Mouse (Mus musculus) heart, adult 9 months (tissue): ENCODE data around the gene Mre11a.

ENCODE experiments used
- DNase-seq, 2 experiments: peaks; one replicate each; pipeline ENCODE4 v3.0.0; 2022; ENCODE audit warnings: low spot score in 2 of 2

The Mre11a gene

DNA sequence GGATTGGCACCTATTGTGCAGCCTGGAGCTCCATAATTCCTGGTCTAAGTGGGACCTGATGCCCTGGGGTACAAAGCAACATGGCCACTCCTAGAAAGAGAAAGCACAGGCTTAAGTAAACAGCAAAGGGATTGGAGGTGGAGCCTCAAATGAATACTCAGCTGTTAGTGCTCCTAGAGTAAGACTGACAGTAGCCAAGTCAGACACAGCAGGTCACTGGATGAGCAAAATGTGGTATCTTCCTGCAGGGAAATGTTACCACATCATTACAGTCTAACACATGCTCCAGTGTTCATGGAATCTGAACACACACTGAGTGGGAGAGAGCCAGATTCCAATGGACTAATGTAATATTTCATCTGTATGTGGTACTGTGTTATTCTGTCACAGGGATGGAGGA is 36.9 kb downstream of the Mre11a start:
- no peak for DNase-seq

GRCm38 (mm10) chr9:14824840-14825239 is 40.4 kb downstream of the Mre11a start:
- DNase-seq, result no peak

GRCm38 (mm10) chr9:14827875-14828274 is 43.4 kb downstream of the Mre11a start:
- no peak for DNase-seq

DNA sequence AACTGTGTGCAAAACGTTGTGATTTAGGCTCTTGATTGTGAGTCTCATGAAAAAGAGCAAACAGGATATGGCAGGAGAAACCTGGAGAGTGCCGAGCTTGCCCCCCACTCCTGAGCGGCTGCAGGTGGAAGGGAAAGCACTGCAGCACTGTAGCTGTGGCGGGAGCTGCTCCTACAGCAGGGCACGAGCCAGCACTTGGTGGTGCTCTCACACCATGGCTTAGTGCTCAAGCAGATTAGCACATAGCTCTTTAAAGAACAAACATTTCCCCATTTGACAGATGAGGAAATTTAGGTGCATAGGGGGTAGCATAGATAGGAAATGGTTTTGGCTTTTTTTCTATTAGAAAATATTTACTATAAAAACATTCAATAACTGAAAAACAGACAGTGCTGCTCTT is 47.6 kb downstream of the Mre11a start:
- no peak for DNase-seq

DNA sequence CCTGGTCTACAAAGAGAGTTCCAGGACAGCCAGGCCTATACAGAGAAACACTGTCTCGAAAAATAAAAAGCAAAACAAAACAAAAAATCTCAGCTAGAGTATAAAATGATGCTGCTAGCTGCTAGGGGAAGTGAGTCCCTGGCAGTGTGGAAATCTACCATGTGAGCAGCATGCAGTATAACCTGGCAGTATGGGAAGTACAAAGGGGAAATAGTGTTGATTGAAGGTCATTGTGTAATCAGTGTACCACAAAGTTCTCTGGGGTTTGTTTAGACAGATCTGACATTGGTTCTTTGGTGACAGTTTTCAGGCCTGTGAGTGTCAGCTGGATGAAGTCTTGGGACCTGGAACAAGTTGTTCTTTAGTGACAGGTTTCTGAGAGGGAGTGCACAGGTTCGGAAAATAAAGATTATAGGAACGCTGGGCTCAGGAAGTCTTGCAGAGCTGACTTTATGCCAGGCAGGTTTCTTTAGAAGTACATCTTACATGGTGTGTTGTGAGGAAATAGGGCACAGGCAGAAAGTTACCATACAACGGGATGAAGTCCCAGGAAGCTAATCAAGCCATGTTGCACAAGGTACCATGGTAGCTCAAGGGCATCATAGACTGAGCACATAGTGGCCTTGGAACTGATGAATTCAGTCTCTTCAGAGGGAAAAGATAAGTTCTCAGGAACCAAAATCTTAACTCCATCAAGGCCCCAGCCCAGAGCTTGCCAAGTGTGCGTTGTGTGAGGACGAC is 51.1 kb downstream of the Mre11a start:
- DNase-seq, result no peak

GRCm38 (mm10) chr9:14839527-14839926 is 55.1 kb downstream of the Mre11a start:
- DNase-seq, result no peak

DNA sequence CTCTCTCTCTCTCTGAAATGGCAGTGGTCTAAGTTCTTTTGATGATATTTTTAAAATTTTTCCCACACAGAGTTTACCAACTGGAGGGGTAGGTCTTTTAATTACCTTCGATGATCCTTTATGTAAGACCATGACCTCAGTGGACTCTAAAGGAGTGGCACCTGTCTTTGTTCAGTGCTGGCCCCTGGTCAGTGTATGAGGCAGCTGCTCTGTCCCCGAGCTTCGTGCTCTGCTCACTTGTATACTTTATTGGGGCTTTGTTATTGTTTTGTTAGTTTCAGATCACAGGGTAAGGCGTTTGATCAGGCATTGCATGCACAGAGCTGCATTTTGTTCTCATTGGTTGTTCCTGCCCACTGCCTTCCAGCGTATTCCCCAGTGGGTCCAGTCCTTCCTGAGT is 55.5 kb downstream of the Mre11a start:
- no peak for DNase-seq

DNA sequence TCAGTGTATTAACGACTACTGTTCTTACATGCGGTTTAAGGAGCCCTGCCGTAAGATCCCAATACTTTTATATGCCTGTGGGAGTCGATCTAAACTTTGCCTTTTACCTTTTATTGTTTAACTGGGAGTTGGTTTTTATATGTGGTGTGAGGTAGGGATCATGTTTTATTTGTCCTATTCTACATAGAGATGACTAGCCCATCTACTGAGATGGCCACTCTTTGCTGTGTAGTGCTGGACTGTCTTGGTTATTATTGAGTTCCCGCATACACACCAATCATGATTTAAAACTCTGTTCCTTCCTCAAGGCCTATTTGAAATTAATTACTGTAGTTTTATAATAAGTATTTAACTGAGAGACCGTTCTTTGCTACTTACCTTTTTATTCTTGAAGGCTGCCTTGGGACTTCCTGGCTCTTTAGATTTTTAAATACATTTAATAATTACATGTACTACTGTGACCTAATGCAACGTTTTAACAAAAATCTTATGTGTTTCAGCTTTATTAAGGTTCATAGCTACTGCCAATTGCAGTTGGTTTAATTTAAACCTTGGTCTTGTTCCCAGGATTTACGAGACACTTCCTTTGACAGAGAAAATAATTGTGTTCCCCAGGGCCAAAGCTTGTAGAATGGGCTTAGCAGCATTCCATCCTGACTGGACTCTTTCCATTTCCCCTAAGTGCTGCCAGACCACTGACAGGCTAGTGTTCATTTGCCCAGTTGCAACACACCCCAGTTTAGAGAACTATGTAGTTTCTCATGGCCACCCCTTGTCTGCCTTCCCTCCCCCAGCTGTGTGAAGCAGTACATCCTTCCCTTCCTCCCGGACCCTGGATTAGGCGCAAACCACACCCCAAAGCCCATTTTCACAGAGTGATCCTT is 57.7 kb downstream of the Mre11a start:
- DNase-seq, result peak; percentile 21 to 27

- no peak for DNase-seq
Observed at GRCm38 (mm10) chr9:14843311-14843857, 58.9 kb downstream of the Mre11a start.

- no peak for DNase-seq
Observed at GRCm38 (mm10) chr9:14843901-14844300, 59.4 kb downstream of the Mre11a start.

- no peak for DNase-seq
Observed at GRCm38 (mm10) chr9:14846428-14846827, 62.0 kb downstream of the Mre11a start.

DNA sequence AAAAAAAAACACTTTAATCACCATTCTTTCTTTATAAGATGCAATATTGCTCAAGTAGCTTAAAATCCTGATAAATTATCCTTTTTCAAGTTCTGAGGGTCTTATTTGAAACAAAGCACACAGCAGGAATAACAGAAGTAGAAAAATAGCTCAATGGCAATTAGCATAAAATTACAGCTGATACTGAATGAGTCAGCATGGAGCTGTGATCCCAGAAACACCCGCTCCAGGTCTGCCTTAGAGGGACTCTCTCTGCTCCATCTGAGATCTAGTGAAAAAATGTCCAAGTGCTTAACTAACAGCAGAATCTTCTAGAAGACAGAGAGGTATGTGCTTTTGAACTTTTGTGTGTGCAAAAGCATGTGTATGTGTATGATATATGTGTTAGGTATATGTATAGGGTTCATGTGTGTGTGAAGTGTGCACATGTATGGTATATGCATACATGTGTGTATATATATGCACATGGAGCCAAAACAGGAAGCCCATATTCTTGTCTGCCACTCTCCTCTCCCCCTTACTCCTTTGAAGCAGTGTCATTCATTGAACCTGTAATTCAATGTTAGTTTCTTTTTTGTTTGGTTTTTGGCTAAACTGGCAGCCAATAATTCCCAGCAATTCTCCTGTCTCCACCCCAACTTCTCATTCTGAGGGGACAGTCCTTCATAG is 63.9 kb downstream of the Mre11a start:
- no peak for DNase-seq

GRCm38 (mm10) chr9:14854585-14854984 is 70.1 kb downstream of the Mre11a start:
- no peak for DNase-seq

DNA sequence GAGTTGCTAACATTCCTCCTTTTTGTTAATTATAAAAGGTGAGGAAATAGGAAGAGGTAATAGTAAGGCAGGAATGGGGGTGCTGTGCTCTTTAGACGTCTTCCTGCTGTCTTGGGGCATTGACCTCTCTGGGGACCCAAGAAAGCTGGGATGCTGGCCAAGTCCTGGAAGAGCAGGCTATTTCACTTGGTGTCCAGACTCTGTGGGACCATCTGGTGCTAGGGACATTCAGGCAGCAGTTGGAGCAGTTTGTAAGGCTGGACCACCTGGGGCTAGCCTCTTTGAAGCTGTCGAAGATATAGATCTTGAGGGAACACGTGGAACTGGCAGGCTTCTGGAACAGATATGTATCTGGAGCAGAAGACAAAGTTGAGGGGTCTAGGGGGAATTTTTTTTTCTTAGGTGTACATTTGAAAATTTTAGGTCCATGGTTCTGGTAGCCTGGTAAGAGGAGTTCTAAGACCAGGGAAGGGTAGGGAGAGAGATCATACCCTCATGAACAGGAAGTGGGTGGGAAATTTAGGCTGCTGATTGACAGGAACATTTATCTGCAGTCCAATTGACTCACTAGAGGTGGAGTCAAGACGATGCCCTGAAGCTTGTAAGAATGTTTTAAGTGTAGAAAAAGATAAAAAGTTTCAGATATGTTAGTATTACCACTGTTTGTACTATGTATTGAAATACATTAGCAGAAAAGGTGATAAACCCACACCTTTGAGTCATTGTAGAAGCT is 72.6 kb downstream of the Mre11a start:
- DNase-seq, result no peak

DNA sequence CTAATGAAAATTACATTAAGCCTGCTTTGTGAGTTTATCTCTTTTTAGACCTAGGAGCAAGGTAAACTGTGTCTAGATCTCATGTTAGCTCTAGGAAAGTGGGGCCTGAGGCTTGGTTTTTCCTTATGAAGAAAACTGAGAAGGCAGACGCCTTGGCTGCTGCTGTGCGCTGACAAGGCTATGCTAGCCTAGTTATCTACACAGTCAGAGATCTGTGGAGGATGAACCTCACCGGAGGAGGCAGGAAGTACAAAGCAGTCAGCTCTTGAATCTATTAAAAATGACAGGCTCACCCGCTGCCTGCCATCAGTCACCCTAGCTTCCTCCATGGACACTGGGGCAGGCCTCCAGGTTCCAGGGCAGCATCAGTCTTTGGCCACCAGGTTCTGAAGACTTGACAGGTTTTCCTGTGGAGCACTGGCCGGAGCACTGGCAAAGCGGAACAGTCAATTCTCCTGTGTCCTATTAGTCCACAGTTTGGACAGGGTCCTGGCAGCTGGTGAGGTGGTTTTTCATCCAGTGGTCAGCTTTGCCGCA is 73.8 kb downstream of the Mre11a start:
- DNase-seq, result no peak

GRCm38 (mm10) chr9:14858782-14859181 is 74.3 kb downstream of the Mre11a start:
- no peak for DNase-seq

DNA sequence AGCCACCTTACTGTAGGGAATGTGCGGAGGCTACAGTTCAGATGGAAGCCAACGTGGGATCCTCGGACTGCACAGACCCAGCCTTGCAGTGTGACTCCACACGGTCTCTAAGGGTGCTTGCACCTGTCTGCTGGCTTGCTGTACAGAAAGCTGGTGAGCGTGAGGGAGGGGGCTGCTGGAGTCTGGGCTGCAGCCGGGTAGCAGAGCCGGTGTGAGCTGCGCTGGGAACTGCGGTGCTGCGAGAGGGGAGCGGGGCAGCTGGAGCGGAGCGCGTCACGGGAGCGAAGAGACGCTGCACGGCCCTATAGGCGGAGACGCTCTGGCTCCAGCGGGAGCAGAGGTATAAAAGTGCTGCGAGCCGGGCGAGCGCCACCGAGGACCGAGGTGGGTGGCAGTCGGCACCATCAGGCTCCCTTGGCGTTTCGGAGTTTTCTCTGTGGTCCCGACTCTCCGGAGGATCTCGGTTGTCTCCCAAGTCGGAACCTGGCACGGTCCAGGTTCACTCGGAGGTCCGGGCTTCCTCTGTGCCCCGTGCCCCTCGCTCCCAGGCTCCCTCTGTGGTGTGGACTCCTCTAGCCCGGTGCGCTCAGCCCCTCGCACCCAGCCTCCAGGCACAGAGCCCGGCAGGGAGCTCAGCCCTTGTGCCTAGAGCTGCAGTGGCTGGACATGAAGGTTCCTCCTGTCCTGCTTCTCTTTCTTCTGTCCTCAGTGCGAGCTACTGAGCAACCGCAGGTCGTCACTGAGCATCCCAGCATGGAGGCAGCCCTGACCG is 75.6 kb downstream of the Mre11a start, which contains the start of gene Gpr83:
Gene Gpr83, plus strand, starts transcription at position 343 of the 772 bp plus-strand sequence.
- DNase-seq, result no peak

DNA sequence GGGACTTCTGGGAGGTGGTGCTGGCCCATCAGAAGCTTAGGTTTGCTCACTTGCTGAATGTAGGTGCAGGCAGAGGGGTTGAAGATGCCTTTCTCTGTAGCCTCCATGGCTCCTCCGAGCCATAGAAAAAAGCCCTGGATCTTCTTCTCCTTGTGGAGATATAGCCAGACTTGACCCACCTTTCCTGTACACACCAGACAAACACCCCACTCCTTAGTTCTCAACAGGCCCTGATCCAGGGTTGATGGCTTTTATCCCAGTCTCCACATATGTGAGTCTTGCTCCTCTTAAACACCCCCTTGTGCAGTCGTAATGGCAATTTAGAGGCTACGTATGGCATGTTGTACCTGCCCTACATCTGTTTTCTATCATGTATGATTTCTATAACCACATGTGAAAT is 78.7 kb downstream of the Mre11a start:
- no peak for DNase-seq

DNA sequence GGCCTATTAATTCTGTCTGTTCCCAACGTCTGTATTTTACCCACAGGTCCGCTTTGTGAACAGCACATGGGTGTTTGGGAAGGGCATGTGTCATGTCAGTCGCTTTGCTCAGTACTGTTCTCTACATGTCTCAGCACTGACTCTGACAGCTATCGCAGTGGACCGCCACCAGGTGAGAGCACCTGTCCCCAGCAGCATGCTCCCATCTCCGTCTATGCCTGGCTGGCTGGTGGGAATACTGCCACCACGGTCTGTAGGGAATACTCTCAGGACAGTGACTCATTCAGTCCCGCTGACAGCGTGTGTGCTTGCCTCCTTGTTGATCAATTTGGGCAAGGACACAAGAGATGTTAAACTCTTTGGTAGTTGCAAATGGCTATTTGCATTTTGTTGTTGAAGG is 80.3 kb downstream of the Mre11a start:
- DNase-seq, result no peak

DNA sequence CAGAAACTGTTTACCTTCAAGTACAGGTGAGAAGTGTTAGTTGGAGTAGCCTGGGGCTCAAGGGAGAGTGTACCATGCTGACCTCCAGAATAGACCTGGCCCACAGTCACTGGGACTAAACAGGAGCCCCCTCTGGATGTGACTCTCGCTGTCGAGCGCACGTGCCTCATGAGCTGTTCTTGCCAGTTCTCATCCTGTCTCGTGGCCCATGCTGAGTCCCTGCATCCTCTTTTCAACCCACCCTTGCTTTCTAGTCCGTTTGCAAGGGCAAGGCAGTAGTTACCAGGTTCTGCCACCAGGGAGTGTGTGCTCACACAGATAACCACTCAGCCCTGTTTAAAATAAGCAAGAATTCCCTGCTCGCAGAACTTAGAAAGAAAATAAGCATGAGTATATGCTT is 82.5 kb downstream of the Mre11a start:
- DNase-seq, result no peak
